Mouse (Mus musculus) gastrocnemius, adult 2 months (tissue): ENCODE data around the gene Hcrt. TPM values are rescaled to one million over a fixed set of nuclear protein-coding genes. Genes with fewer than 3 reads are reported as not detected.

Source experiments
- DNase-seq: peaks from one replicate; pipeline ENCODE4 v3.0.0; 2022
- H3K27ac ChIP-seq: fragments of 200-600 bp; 2 replicates; pipeline ENCODE4 v1.8.1; 2022; ENCODE audit warnings: mild to moderate bottlenecking
- H3K4me3 ChIP-seq: fragments of 200-600 bp; 2 replicates; pipeline ENCODE4 v1.8.1; 2022; ENCODE audit warnings: mild to moderate bottlenecking, moderate library complexity
- CTCF ChIP-seq: fragments of 200-600 bp; IDR thresholded peaks from 2 replicates; pipeline ENCODE4 v1.8.1; 2022; ENCODE audit warnings: antibody characterized with exemption, mild to moderate bottlenecking, moderate library complexity
- intact Hi-C: fragments of 180-260 bp; cut with DNase I; formaldehyde crosslinking; loops from one replicate; pipeline ENCODE4 v1.15.1; 2025
- total RNA-seq, 2 experiments: library from RNA; stranded (reverse); gene quantifications; 2 replicates each; pipeline ENCODE4 v1.2.3; 2021

The Hcrt gene
- total RNA-seq, 2 experiments from 2014 or later: not detected

GRCm38 (mm10) chr11:100713174-100713573, 49.6 kb downstream of the Hcrt start:
- peak overlapping the region; percentile 70 for H3K27ac ChIP-seq
- H3K4me3 ChIP-seq: peak overlapping the region; percentile 64
- intact Hi-C loops: loop anchor here (10.0 kb wide), 2 partner anchors 142 to 352 kb away; partner anchors contain the start of genes Stat5a and Stat5b
- DNase-seq: no peak
- TF ChIP-seq CTCF: no peak

DNA sequence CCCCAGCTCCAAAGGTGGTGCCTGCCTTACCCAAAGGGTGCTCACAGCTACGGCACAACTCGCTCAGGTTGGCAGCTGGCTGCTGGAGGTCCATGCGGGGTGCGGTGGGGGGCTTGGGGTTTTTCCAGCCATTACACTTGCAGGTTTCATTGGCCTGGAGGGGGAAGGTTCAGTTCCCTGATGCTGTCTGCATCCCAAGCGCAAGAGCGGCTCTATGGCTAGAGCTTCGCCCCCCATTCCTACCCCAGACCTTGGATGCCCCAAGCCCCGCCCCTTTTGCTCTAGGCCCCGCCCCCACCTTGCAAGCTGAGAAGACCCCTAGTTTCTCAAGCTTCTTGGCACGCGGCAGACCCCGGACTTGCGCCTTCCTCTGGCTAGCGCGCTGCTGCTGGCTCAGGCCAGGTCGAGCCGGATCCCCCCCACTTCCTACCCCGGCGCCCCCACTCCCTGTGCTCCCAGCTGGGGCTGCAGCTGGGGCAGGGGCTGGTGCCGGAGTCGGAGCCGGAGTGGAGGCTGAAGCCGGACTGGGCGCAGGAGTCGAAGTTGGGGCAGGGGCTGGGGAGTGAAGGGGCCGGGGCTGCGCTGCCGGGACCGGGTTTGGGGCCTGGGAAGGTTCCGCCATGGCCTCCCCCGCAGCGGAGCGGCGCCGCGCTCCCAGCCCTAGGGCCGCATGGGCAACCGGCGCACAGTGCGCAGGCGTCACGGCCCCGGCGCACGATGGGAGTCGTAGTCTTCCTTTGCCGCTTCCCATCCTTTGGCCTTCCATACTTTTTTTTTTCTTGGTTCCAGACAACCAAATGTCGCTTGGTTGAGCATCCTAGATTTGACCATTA, 50.7 kb downstream of the Hcrt start, which contains the start of gene Kat2a:
Gene Kat2a, minus strand, starts transcription at position 683 of the 833 bp plus-strand sequence.
- Histone ChIP-seq H3K27ac (peak within 1 kb of the TSS; percentile 92), H3K4me3 (peak within 1 kb of the TSS; percentile 95)
- peak; percentile 93 for DNase-seq
- no peak; the same call in 1 of the 2 replicates for TF ChIP-seq CTCF
- intact Hi-C loops: loop anchor here (10.0 kb wide), 2 partner anchors 143 to 353 kb away; partner anchors contain the start of genes Stat5a and Stat5b

Other genes with a start within 250 kb of the Hcrt start
- 10 to 100 TPM; 10.3 to 19.0 TPM for gene Acly, start 234.9 kb downstream of the Hcrt start, total RNA-seq
- under 1 TPM; 0.10 to 0.31 TPM for gene Ttc25, start 217.3 kb downstream of the Hcrt start, total RNA-seq
- 1 to 10 TPM; 3.2 to 4.4 TPM for gene Cnp, start 188.0 kb downstream of the Hcrt start, total RNA-seq
- gene Nkiras2, start 143.7 kb downstream of the Hcrt start, total RNA-seq: 10 to 100 TPM; 15.3 to 21.9 TPM
- 100 to 1,000 TPM; 116 TPM for gene Dnajc7, start 142.8 kb downstream of the Hcrt start, total RNA-seq
- gene Zfp385c, start 70.5 kb downstream of the Hcrt start, total RNA-seq: under 1 TPM in 1 of 2 experiments, not detected in 1; 0.39 TPM
- gene Dhx58, start 58.7 kb downstream of the Hcrt start, total RNA-seq: under 1 TPM; 0.38 to 0.39 TPM
- 10 to 100 TPM; 11.9 to 12.1 TPM for gene Kat2a, start 50.5 kb downstream of the Hcrt start, total RNA-seq
- gene Hspb9, start 49.1 kb downstream of the Hcrt start, total RNA-seq: not detected
- 10 to 100 TPM; 37.6 to 40.9 TPM for gene Rab5c, start 24.7 kb downstream of the Hcrt start, total RNA-seq
- gene Kcnh4, start 3.0 kb downstream of the Hcrt start, total RNA-seq: not detected
- gene Ghdc, start 8.0 kb upstream of the Hcrt start, total RNA-seq: 1 to 10 TPM; 4.3 to 6.9 TPM
- 100 to 1,000 TPM; 139 to 145 TPM for gene Stat5b, start 87.8 kb upstream of the Hcrt start, total RNA-seq
- gene Stat5a, start 96.4 kb upstream of the Hcrt start, total RNA-seq: 10 to 100 TPM; 11.7 to 15.8 TPM
- gene Stat3, start 176.6 kb upstream of the Hcrt start, total RNA-seq: 10 to 100 TPM; 40.6 to 44.2 TPM
- gene Cavin1, start 208.0 kb upstream of the Hcrt start, total RNA-seq: 100 to 1,000 TPM; 133 to 149 TPM
- gene Atp6v0a1, start 246.5 kb upstream of the Hcrt start, total RNA-seq: 10 to 100 TPM; 59.6 to 65.2 TPM